Mouse (Mus musculus) mature B cell (primary cell): ENCODE measurements around the gene Lce3b.

Source experiments
- in situ Hi-C: fragments of 300-500 bp; cut with MboI; formaldehyde crosslinking; loops from 2 replicates; pipeline ENCODE4 v1.14.3; 2019

Gene Lce3b

DNA sequence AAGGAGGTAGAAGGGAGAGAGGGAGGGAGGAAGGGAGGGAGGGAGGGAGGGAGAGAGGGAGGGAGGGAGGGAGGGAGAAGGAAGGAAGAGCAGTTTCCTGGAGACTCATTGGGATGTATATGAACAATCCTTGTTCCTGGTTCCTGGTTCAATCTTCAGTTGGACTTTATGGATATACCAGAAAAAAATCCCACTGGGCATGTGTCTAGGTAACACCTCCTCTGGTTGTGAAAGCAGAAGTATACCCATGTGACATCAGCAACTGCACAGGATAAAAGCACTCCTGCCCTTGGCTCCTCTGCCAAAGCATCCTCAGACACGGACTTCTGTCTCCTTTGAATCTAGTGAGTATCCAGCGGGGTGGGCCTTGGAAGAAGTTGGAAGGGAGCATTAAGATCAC, at the start of gene Lce3b:
Gene Lce3b (plus strand): TSS at position 301 of the 400 bp plus-strand sequence.
- in situ Hi-C loops = no loop called here

DNA sequence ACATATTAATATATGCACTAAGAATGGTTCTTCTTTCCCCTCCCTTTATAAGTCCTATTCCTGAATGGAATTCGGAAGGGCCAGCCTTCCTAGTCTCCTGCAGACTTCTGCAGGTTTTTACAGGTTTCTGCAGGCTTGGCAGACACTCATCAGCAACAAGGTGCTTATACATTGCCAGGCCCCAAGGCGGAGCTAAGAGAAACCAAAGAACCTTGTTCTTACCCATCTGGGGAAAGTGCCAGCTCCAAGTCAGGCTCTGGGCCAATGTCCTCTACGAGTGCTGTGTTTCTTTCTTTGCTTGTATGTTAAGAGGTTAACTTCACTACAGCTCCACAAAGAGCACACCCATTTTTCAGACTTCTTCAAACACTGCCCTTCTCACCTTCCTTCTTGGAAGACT, 38.7 kb upstream of the Lce3b start:
- in situ Hi-C loops = no loop called here

DNA sequence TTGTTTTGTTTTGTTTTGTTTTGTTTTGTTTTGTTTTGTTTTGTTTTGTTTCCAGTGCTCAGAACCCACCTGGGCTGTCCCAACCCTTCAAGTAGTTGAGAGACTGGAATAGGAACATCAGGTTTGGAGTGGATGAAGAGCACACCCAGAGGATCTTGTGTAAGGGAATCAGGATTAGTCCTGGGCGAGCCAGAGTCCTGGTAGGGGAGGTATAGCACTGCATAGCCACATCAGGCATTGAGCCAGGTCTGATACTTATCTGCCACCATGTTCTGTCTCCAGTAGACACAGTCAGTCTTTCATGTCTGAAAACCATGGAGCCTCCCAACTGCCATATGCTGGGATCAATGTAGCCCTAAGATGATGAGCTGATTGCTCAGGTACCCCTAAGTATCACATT, 38.3 kb upstream of the Lce3b start:
- in situ Hi-C loops = no loop called here

DNA sequence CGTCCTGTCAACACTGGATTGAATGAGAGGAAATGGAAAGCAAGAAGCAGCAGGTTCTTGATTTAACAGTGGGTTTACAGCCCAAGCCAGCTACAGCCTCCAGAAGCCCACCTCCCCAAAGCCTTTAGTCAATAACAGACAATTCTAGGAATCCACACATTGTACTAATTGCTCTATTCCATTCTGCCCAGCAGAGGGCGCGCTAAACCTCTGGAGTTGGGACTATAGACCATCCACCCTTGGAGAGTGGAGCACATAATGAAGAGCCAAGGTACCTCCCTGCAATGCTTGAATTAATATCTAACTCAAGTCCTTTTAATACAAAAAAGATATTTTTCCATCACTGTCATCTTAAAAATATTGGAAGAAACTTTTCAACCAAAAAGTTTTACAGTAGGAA, 29.8 kb upstream of the Lce3b start:
- in situ Hi-C loops = no loop called here

DNA sequence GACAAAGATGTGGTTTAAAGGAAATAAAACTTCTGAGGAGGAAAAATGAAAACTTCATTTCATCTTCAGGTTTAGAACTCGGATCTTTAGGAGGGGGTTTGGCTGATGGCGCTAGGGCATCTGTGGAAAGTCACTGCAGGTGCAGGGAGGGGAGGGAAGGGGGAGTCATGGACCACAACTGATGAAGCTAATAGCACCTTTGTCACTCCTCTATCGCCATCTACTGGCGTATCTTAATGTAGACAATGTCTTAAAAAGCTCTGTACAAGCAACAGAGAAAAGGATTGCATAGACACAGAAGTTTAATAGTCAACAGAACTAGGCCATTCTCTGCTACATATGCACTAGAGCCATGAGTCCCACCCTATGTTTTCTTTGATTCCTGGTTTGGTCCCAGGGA, 29.1 kb upstream of the Lce3b start:
- in situ Hi-C loops = no loop called here

- in situ Hi-C loops = no loop called here
Measured at GRCm38 (mm10) chr3:92905182-92905581, 27.6 kb upstream of the Lce3b start.

- in situ Hi-C loops = no loop called here
Measured at GRCm38 (mm10) chr3:92907571-92907970, 25.2 kb upstream of the Lce3b start.

DNA sequence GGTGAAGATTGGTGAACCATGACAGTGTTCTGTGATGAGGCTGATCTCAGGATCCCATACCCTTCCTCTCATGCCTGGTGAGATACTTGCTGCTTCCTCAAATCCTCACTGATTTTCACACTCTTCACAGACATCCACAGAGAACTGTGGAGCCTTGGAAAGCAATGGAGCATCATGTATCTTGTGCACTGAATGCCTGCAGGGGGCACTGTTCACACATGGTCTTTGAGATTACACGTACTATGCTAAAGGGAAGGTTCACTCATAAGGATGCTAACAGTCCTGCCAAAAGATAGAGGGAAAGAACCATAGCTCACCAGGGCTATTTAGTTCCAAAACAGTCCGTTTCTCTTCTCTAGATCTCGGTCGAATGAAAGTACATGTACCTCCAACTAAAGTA, 12.4 kb upstream of the Lce3b start:
- in situ Hi-C loops = no loop called here

DNA sequence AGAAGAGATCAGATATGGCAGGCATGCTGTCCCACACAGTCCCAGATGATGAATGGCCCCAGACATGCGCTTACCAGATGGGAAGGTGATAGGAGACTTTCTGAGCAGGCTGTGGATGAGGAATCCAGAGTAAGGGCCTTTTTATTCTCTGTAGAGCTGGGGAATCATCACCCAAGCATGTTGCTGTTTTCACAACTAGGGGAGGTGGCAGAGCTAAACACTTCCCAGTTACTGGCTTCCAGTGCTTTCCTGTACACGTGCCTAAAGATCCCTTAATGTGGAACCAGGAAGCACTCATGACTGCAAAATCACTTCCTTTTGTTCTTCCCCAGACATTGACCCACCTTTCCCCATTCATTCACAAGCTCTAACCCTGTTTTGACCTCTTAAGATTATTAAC, 6.6 kb upstream of the Lce3b start, which contains the start of gene Lce3a:
Gene Lce3a (minus strand): TSS at position 101 of the 400 bp plus-strand sequence.
- in situ Hi-C loops = no loop called here

- in situ Hi-C loops = no loop called here
Measured at GRCm38 (mm10) chr3:92944186-92944585, 11.4 kb downstream of the Lce3b start, which contains the start of gene Lce3c. Gene Lce3c (plus strand): TSS chr3:92944486.

DNA sequence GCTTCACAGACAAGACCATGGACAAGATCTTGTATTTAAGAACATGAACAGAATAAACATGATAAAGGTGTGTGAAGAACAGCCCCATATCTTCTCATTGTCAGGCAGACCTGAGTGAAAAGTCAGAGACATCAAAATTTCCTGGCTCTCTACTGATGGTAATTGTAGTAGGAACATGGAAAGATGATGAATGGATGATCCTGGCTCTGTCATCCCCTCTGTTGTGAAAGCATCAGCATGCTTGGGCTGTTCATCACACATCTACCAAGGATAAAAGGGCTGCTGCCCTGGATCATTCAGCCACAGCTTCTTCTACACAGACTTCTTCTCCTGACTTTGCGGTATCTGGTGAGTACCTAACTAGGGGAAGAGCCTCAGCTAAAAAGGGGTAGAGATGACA, 24.3 kb downstream of the Lce3b start, which contains the start of gene Lce3d:
Gene Lce3d (plus strand): TSS at position 301 of the 400 bp plus-strand sequence.
- in situ Hi-C loops = no loop called here

DNA sequence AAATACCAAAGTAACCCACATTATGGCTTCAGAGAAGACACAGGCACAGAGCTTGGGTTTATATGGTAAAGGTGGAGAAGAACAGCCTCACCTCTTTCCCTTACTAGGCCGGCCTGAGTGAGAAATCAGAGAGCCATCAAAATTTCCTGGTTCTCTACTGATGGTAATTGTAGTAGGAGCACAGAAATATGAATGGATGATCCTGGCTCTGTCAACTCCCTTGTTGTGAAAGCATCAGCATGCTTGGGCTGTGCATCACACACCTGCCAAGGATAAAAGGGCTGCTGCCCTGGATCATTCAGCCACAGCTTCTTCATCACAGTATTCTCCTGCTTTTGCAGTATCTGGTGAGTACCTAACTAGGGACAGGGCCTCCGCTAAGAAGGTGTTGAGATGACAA, 34.0 kb downstream of the Lce3b start, which contains the start of gene Lce3e:
Gene Lce3e (plus strand): TSS at position 301 of the 400 bp plus-strand sequence.
- in situ Hi-C loops = no loop called here

DNA sequence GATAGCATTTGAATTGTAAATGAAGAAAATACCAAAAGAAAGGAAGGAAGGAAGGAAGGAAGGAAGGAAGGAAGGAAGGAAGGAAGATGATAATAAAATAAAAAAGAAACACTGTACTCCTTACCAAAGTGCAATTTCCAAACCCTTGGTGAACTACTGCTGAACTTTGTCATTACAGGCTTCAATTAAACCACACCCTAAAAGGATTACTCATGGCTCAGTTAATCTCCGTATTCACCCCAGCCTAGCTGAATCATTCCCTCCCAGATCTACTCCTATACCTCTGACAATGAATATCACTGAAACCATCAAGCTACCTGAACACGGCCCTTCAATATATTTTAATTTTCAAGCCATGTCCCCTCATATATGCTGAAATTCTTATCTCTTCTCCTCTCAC, 45.7 kb downstream of the Lce3b start:
- in situ Hi-C loops = no loop called here
